Mouse (Mus musculus): ENCODE results near the gene Eef1a2. TPM values are rescaled to one million over a fixed set of nuclear protein-coding genes. Genes with fewer than 3 reads are reported as not detected.

Gene Eef1a2
- polyA plus RNA-seq, 1 experiment from 2014 or later: not detected

DNA sequence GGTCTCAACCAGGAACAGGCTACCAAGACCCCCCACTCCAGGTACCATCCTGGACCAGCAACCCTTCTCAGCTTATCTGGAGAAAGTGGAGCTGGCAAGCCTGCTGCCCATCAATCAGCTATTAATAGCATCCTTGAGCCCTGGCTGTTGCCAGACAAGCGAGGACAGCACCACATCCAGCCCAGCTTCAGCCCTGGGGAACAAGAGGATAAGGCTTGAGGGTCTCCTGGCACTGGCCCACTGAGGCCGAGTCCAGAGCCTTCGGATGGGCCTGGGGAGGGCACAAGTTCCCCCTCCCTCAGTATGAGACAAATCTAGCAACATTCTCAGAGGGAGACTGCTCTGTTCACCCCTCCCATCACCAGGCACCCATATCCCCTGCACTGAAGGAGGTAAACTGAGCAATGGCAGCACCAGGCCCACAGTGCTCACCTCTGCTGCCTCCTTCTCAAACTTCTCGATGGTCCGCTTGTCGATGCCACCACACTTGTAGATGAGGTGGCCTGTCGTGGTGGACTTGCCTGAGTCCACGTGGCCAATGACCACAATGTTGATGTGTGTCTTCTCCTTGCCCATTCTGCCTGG, 1.9 kb downstream of the Eef1a2 start:
- Histone ChIP-seq H3K4me2 (ENCODE audit: low read depth, low read length) (no peak overlapping the region), H3K9ac (ENCODE audit: low read depth, low read length) (no peak overlapping the region), H3K27ac (ENCODE audit: low read length) (no peak overlapping the region), H3K4me3 (ENCODE audit: low read depth, low read length) (no peak overlapping the region), H3K36me3 (ENCODE audit: control insufficient read depth, insufficient read depth) (no peaks in the 10 kb centered on the region), H3K27me3 (ENCODE audit: control insufficient read depth, insufficient read depth, low read depth, low read length) (peaks cover 21% of the 10 kb centered on the region), H3K9me3 (replicated peaks; ENCODE audit: control insufficient read depth, low read length) (no peaks in the 10 kb centered on the region), H3K4me1 (ENCODE audit: control insufficient read depth, low read depth, low read length) (no peaks in the 10 kb centered on the region)
- ATAC-seq (ENCODE audit: low read depth): no peak
- 40% methylated on average over 8 of the region's 8 CpGs for WGBS (ENCODE audit: insufficient replicate concordance)

DNA sequence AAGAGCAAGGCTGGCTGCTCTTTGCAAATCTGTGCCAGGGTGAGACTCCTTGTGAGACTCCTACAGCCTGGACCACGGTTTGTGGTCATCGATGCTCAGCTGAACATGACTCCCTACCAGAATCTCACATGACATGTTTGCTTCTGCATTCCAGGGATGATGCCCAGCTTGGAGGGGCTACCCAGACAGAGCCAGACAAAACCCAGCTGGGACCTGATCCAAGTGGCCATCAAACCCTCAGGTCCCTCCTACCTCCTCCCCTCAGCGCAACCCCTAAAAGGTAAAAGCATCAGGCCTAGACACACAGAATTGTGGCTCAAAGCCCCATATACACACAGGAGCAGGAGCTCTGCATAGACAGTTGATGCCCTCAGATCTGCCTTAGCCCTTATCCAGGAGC, 2.5 kb downstream of the Eef1a2 start:
- ATAC-seq (ENCODE audit: low read depth): no peak
- WGBS (ENCODE audit: insufficient replicate concordance): 61% methylated on average over 3 of the region's 3 CpGs
- Histone ChIP-seq H3K36me3 (ENCODE audit: control insufficient read depth, insufficient read depth) (no peaks in the 10 kb centered on the region), H3K4me1 (ENCODE audit: control insufficient read depth, low read depth, low read length) (no peaks in the 10 kb centered on the region), H3K27ac (ENCODE audit: low read length) (no peak overlapping the region), H3K4me2 (ENCODE audit: low read depth, low read length) (no peak overlapping the region), H3K4me3 (ENCODE audit: low read depth, low read length) (no peak overlapping the region), H3K27me3 (ENCODE audit: control insufficient read depth, insufficient read depth, low read depth, low read length) (peaks cover 25% of the 10 kb centered on the region), H3K9ac (ENCODE audit: low read depth, low read length) (no peak overlapping the region), H3K9me3 (replicated peaks; ENCODE audit: control insufficient read depth, low read length) (no peaks in the 10 kb centered on the region)

DNA sequence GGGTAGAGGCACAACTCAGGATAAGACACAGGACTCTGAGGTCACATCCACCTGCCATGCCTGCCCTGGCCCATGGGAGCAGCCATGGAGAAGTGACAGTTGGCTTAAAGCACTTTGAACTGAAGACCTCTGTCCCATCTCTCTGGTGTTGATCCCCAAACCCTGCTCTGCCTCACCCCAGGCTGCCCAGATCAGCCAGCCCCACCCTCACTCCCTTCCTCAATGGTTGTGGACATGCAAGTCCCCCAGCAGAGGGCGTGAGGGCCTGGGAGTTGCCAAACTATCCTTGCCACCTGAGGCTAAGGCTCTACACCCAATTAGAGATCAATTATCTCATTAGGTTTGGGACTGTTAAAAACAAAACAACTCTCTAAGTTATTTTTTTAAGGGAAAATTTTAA, 3.0 kb downstream of the Eef1a2 start:
- Histone ChIP-seq H3K27ac (ENCODE audit: low read length) (no peak overlapping the region), H3K9me3 (replicated peaks; ENCODE audit: control insufficient read depth, low read length) (no peaks in the 10 kb centered on the region), H3K4me1 (ENCODE audit: control insufficient read depth, low read depth, low read length) (no peaks in the 10 kb centered on the region), H3K36me3 (ENCODE audit: control insufficient read depth, insufficient read depth) (no peaks in the 10 kb centered on the region), H3K27me3 (ENCODE audit: control insufficient read depth, insufficient read depth, low read depth, low read length) (peaks cover 30% of the 10 kb centered on the region), H3K9ac (ENCODE audit: low read depth, low read length) (no peak overlapping the region), H3K4me3 (ENCODE audit: low read depth, low read length) (no peak overlapping the region), H3K4me2 (ENCODE audit: low read depth, low read length) (no peak overlapping the region)
- no peak for ATAC-seq (ENCODE audit: low read depth)
- WGBS (ENCODE audit: insufficient replicate concordance): 4% methylated on average over 1 of the region's 1 CpGs

DNA sequence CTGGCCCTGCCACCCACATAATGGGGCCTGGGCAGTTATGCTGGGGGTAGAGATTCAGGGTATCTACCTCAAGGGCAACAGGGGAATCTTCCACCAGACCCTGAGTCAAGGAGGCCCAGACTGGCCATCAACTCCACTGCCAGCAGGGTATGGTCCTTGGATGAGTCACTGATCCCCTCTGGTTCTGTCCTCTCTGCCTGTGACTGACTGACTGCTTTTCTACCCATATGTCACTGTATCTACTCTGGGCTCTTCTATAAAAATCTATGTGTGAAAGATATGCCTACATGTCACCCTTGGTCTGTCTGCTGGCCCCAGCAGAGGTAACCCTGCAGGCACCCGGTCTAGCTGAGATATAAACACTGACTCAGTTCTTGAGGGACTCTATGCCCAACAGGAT, 3.7 kb downstream of the Eef1a2 start:
- ATAC-seq (ENCODE audit: low read depth): no peak
- Histone ChIP-seq H3K4me2 (ENCODE audit: low read depth, low read length) (no peak overlapping the region), H3K27me3 (ENCODE audit: control insufficient read depth, insufficient read depth, low read depth, low read length) (peaks cover 36% of the 10 kb centered on the region), H3K9ac (ENCODE audit: low read depth, low read length) (no peak overlapping the region), H3K4me3 (ENCODE audit: low read depth, low read length) (no peak overlapping the region), H3K27ac (ENCODE audit: low read length) (no peak overlapping the region), H3K9me3 (replicated peaks; ENCODE audit: control insufficient read depth, low read length) (no peaks in the 10 kb centered on the region), H3K36me3 (ENCODE audit: control insufficient read depth, insufficient read depth) (no peaks in the 10 kb centered on the region), H3K4me1 (ENCODE audit: control insufficient read depth, low read depth, low read length) (no peaks in the 10 kb centered on the region)
- 38% methylated on average over 1 of the region's 1 CpGs for WGBS (ENCODE audit: insufficient replicate concordance)

DNA sequence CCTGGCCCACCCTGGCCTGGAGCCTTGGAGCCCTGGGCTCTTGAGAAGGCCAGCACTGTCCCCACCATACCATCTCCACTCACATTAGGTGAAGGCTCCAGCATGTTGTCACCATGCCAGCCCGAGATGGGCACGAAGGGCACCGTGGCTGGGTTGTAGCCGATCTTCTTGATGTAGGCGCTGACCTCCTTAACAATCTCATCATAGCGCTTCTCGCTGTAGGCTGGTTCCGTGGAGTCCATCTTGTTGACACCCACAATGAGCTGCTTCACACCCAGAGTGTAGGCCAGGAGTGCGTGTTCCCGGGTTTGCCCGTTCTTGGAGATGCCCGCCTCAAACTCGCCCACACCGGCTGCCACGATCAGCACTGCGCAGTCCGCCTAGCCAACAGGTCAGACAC, 4.1 kb downstream of the Eef1a2 start:
- no peak overlapping the region for H3K4me2 ChIP-seq (ENCODE audit: low read depth, low read length)
- no peak for ATAC-seq (ENCODE audit: low read depth)
- H3K27me3 ChIP-seq (ENCODE audit: control insufficient read depth, insufficient read depth, low read depth, low read length): peaks cover 38% of the 10 kb centered on the region
- no peak overlapping the region for H3K27ac ChIP-seq (ENCODE audit: low read length)
- H3K9ac ChIP-seq (ENCODE audit: low read depth, low read length): no peak overlapping the region
- H3K4me1 ChIP-seq (ENCODE audit: control insufficient read depth, low read depth, low read length): peaks cover 3% of the 10 kb centered on the region; the same call in 1 of the 2 replicates
- H3K36me3 ChIP-seq (ENCODE audit: control insufficient read depth, insufficient read depth): no peaks in the 10 kb centered on the region
- no peaks in the 10 kb centered on the region for H3K9me3 ChIP-seq (replicated peaks; ENCODE audit: control insufficient read depth, low read length)
- 79% methylated on average over 17 of the region's 17 CpGs for WGBS (ENCODE audit: insufficient replicate concordance)
- H3K4me3 ChIP-seq (ENCODE audit: low read depth, low read length): no peak overlapping the region

DNA sequence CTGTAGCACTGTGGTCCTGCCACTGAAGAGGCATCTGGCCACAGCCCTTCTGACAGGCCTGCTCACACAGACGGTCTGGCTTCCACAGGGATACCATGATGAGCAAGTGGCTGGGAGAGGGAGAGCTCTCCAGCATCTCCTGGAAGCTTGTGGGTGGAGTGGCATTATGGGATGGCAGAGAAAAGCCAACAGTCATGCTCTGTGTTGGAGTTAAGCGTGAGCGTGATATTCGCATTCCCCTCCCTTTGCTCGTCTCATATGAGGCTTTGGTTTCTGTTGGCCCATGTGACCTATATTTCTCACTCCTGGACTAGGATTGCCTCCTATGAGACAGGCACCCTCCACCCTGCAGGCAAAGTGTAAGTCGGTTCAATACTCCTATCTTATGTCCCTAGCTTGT, 6.5 kb downstream of the Eef1a2 start:
- no peaks in the 10 kb centered on the region for H3K36me3 ChIP-seq (ENCODE audit: control insufficient read depth, insufficient read depth)
- no peaks in the 10 kb centered on the region for H3K9me3 ChIP-seq (replicated peaks; ENCODE audit: control insufficient read depth, low read length)
- H3K27ac ChIP-seq (ENCODE audit: low read length): no peak overlapping the region
- peaks cover 4% of the 10 kb centered on the region; the same call in 1 of the 2 replicates for H3K4me1 ChIP-seq (ENCODE audit: control insufficient read depth, low read depth, low read length)
- no peak overlapping the region for H3K4me2 ChIP-seq (ENCODE audit: low read depth, low read length)
- H3K9ac ChIP-seq (ENCODE audit: low read depth, low read length): no peak overlapping the region
- H3K4me3 ChIP-seq (ENCODE audit: low read depth, low read length): no peak overlapping the region
- ATAC-seq (ENCODE audit: low read depth): no peak
- H3K27me3 ChIP-seq (ENCODE audit: control insufficient read depth, insufficient read depth, low read depth, low read length): peaks cover 34% of the 10 kb centered on the region
- WGBS (ENCODE audit: insufficient replicate concordance): 53% methylated on average over 6 of the region's 6 CpGs

DNA sequence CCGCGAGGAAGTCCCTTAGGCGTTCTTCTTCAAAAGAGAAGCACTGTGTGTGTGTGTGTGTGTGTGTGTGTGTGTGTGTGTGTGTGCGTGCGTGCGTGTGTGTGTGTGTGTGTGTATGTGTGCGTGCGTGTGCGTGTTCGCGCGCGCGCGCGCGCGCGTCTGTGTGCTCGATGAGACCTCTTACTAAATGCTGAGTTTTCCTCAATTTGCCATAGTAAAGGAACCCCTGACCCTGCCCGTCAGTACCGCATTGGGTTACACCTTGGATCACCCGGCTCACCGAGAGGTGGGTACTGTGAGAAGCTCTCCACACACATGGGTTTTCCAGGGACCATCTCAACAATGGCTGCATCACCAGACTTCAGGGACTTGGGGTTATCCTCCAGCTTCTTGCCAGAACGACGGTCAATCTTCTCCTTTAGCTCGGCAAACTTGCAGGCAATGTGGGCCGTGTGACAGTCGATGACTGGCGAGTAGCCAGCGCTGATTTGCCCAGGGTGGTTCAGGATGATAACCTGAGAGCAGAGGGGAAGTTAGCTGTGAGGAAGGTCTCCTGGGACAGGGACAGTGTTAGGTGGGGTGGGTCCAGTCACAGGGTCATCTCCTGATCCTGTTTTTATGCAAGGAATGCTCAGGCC, 8.4 kb downstream of the Eef1a2 start:
- WGBS (ENCODE audit: insufficient replicate concordance): 14% methylated on average over 31 of the region's 31 CpGs
- Histone ChIP-seq H3K9ac (ENCODE audit: low read depth, low read length) (no peak overlapping the region), H3K4me2 (ENCODE audit: low read depth, low read length) (peak overlapping the region; percentile 57), H3K27me3 (ENCODE audit: control insufficient read depth, insufficient read depth, low read depth, low read length) (peaks cover 34% of the 10 kb centered on the region), H3K36me3 (ENCODE audit: control insufficient read depth, insufficient read depth) (no peaks in the 10 kb centered on the region), H3K9me3 (replicated peaks; ENCODE audit: control insufficient read depth, low read length) (no peaks in the 10 kb centered on the region), H3K4me1 (ENCODE audit: control insufficient read depth, low read depth, low read length) (peaks cover 4% of the 10 kb centered on the region; the same call in 1 of the 2 replicates), H3K4me3 (ENCODE audit: low read depth, low read length) (no peak overlapping the region), H3K27ac (ENCODE audit: low read length) (no peak overlapping the region)
- ATAC-seq (ENCODE audit: low read depth): no peak

DNA sequence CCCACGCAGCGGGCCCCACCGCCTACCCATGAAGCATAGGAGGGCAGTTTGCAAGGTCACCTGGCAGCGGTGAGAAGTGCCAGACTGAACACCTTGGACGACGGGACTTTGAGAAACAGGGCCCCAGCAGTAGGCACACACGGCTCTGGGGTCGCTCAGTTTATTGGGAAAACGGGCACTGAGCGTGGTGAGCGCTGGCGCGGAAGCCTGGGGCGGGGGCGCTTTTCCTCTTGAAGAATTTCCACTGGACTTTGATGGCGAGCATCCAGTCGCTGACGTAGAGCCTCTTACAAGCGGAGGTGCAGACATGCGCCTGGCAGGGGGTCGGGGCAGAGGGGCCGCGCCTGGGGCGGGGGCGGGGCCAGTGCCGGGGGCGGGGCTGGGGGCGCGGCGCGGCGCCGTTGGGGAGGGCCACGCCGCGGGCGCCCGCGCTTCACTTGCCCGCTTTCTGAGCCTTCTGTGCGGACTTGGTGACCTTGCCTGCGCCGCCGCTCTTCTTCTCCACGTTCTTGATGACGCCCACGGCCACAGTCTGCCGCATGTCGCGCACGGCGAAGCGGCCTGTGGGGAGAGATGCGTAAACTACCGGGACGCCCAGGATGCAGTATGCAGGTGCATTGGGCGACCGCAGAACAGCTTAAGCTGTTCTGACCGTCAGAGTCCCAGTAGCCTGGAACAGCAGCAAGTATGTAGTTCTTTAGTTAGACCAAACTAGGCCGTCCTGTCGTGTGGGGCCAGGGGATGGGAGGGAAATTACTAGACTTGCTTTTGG, 9.1 kb downstream of the Eef1a2 start:
- peak overlapping the region; percentile 36 for H3K4me3 ChIP-seq (ENCODE audit: low read depth, low read length)
- ATAC-seq (ENCODE audit: low read depth): no peak
- peak overlapping the region; percentile 57 for H3K4me2 ChIP-seq (ENCODE audit: low read depth, low read length)
- H3K9ac ChIP-seq (ENCODE audit: low read depth, low read length): no peak overlapping the region
- WGBS (ENCODE audit: insufficient replicate concordance): 1% methylated on average over 55 of the region's 61 CpGs
- H3K4me1 ChIP-seq (ENCODE audit: control insufficient read depth, low read depth, low read length): peaks cover 4% of the 10 kb centered on the region; the same call in 1 of the 2 replicates
- H3K27me3 ChIP-seq (ENCODE audit: control insufficient read depth, insufficient read depth, low read depth, low read length): peaks cover 34% of the 10 kb centered on the region
- H3K36me3 ChIP-seq (ENCODE audit: control insufficient read depth, insufficient read depth): no peaks in the 10 kb centered on the region
- H3K27ac ChIP-seq (ENCODE audit: low read length): no peak overlapping the region
- no peaks in the 10 kb centered on the region for H3K9me3 ChIP-seq (replicated peaks; ENCODE audit: control insufficient read depth, low read length)

DNA sequence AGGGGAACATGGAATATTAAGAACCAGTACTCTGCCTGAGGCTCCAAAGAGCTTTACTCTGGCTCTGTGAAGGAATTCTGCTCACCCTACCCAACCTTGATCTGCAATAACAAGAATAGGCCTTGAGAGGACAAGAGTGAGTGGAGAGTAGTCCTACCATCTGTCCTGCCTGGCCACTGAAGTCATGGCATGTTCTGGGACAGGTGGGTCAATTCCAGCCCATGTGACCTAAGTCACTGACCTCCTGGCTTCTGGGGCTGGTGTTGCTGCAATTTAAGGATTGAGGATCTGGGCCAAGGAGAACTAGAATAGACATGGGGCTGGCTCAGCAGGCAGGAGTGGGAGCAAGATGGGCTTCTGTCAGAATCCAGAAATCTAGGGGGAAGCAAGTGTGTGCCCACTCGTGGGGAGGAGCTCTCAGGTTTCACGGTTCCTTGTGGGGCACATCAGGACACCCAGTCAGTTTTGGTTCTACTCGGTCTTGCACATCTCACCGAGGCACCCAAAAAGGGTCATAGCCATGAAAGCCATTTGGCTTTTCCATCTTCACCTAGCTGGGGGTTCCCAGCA, 9.8 kb downstream of the Eef1a2 start:
- no peaks in the 10 kb centered on the region for H3K36me3 ChIP-seq (ENCODE audit: control insufficient read depth, insufficient read depth)
- no peaks in the 10 kb centered on the region for H3K9me3 ChIP-seq (replicated peaks; ENCODE audit: control insufficient read depth, low read length)
- no peak overlapping the region for H3K27ac ChIP-seq (ENCODE audit: low read length)
- H3K4me1 ChIP-seq (ENCODE audit: control insufficient read depth, low read depth, low read length): peaks cover 4% of the 10 kb centered on the region; the same call in 1 of the 2 replicates
- 28% methylated on average over 4 of the region's 4 CpGs for WGBS (ENCODE audit: insufficient replicate concordance)
- peaks cover 34% of the 10 kb centered on the region for H3K27me3 ChIP-seq (ENCODE audit: control insufficient read depth, insufficient read depth, low read depth, low read length)
- no peak overlapping the region for H3K4me3 ChIP-seq (ENCODE audit: low read depth, low read length)
- H3K9ac ChIP-seq (ENCODE audit: low read depth, low read length): no peak overlapping the region
- ATAC-seq (ENCODE audit: low read depth): no peak
- H3K4me2 ChIP-seq (ENCODE audit: low read depth, low read length): no peak overlapping the region

Data from liver, embryonic 16.5 days (tissue).